Comparison of ENCODE assay signal across 23 mouse cellular contexts in the genomic region with DNA sequence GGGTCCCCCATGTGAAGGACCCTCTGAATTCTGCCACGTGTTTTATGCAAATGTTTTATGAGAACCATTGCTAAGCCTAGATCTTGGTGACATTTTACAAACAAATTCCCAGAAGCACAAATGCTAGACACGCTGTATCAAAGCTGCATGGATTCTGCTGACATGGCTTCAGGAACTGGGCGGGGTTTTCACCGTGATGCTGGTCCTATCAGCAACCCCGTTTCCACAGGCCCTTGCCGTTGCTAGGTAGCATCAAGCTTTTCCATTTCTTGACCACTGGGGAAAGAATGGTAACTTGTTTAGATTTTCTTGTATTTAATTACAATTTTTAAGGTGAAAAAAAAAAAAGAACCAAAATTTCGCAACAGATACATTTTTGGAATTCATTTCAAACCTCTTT. TPM values are rescaled to one million over a fixed set of nuclear protein-coding genes. Genes with fewer than 3 reads are reported as not detected.
DNase-seq lines count a peak whose midpoint lies in the region; ATAC-seq lines count a peak whose summit lies in the region.
"Had no signal": no experiment of that assay in that cellular context is flagged by ENCODE, and none has a peak within 500 bp of the region (broad histone marks: within the 10 kb centered on the region; RNA-seq: fewer than 3 reads in every experiment).

No protein-coding gene starts in this region.

- no peaks in the 10 kb centered on the region for H3K36me3 ChIP-seq in heart, embryonic 11.5 days (ENCODE audit: control insufficient read depth, insufficient read depth, low read length)
- no peaks in the 10 kb centered on the region for H3K36me3 ChIP-seq in intestine, embryonic 15.5 days
- H3K36me3 ChIP-seq: embryonic facial prominence, embryonic 10.5 days; embryonic facial prominence, embryonic 12.5 days; forebrain, embryonic 15.5 days had no signal

- peak; percentile 50 for DNase-seq in heart, adult 11 months
- DNase-seq in heart, postnatal 36 days: no peak
- DNase-seq in heart, postnatal 25 days (ENCODE audit: low spot score): no peak
- DNase-seq in right cerebral cortex, postnatal 10 days (ENCODE audit: low spot score in 2 of 2): peak; percentile 43 to 58
- DNase-seq in right cerebral cortex, adult 2 months (ENCODE audit: low spot score in 2 of 2): no peak
- DNase-seq: adrenal gland, adult 8-10 months; adrenal gland, postnatal 14 days; adrenal gland, postnatal 36 days; B cell, adult 2 months; cerebellum, adult 11-12 months; cerebellum, adult 2 months; cerebellum, adult 9-10 months; cerebellum, postnatal 10 days; cerebellum, postnatal 25 days had no signal

- intact Hi-C loops in heart, postnatal 36 days (cut with DNase I): no loop called here
- intact Hi-C loops in heart, postnatal 25 days (cut with DNase I): no loop called here

- no peaks in the 10 kb centered on the region for H3K9me3 ChIP-seq in heart, embryonic 11.5 days (replicated peaks; ENCODE audit: control insufficient read depth, low read length)
- H3K9me3 ChIP-seq in intestine, embryonic 15.5 days: no peaks in the 10 kb centered on the region
- H3K9me3 ChIP-seq: embryonic facial prominence, embryonic 10.5 days; embryonic facial prominence, embryonic 12.5 days; forebrain, embryonic 13.5 days; forebrain, embryonic 15.5 days had no signal

- 0 out of 2 replicates have a peak overlapping the region, but pooled peaks have one; percentile 14 for H3K4me2 ChIP-seq in heart, embryonic 11.5 days
- H3K4me2 ChIP-seq in intestine, embryonic 15.5 days (replicated peaks): no peak overlapping the region
- H3K4me2 ChIP-seq: embryonic facial prominence, embryonic 12.5 days; forebrain, embryonic 13.5 days; forebrain, embryonic 15.5 days had no signal

- H3K9ac ChIP-seq in heart, embryonic 11.5 days (ENCODE audit: low read depth, low read length): no peak overlapping the region
- H3K9ac ChIP-seq in intestine, embryonic 15.5 days: no peak overlapping the region
- H3K9ac ChIP-seq: embryonic facial prominence, embryonic 12.5 days; forebrain, embryonic 13.5 days; forebrain, embryonic 15.5 days had no signal

- ATAC-seq in heart, embryonic 11.5 days (replicated peaks; ENCODE audit: insufficient number of reproducible peaks, low FRiP score, low TSS enrichment): no peak
- no peak for ATAC-seq in intestine, embryonic 15.5 days
- ATAC-seq: activated CD4-positive, CD25-positive, alpha-beta regulatory T cell, adult 4 months; CD4-positive, CD25-positive, alpha-beta regulatory T cell, adult 4 months; forebrain, embryonic 13.5 days; forebrain, embryonic 15.5 days had no signal

- WGBS in heart, embryonic 11.5 days (ENCODE audit: insufficient replicate concordance): 68% methylated on average over 7 of the region's 7 CpGs
- WGBS in intestine, embryonic 15.5 days: 80% methylated on average over 7 of the region's 7 CpGs

- H3K27ac ChIP-seq in heart, embryonic 11.5 days (ENCODE audit: low read depth, low read length): no peak overlapping the region
- H3K27ac ChIP-seq in intestine, embryonic 15.5 days: no peak overlapping the region
- H3K27ac ChIP-seq: embryonic facial prominence, embryonic 10.5 days; embryonic facial prominence, embryonic 12.5 days; forebrain, embryonic 13.5 days had no signal

- H3K27me3 ChIP-seq in heart, embryonic 11.5 days (ENCODE audit: control insufficient read depth, insufficient read depth, low read length): no peaks in the 10 kb centered on the region
- H3K27me3 ChIP-seq in intestine, embryonic 15.5 days (replicated peaks): no peaks in the 10 kb centered on the region
- H3K27me3 ChIP-seq: embryonic facial prominence, embryonic 12.5 days; forebrain, embryonic 13.5 days; forebrain, embryonic 15.5 days had no signal

- no peak overlapping the region for H3K4me3 ChIP-seq in heart, embryonic 11.5 days (ENCODE audit: low read depth, low read length)
- no peak overlapping the region for H3K4me3 ChIP-seq in intestine, embryonic 15.5 days (replicated peaks)
- H3K4me3 ChIP-seq: embryonic facial prominence, embryonic 10.5 days; embryonic facial prominence, embryonic 12.5 days; forebrain, embryonic 13.5 days; forebrain, embryonic 15.5 days had no signal

- no peaks in the 10 kb centered on the region for H3K4me1 ChIP-seq in heart, embryonic 11.5 days (ENCODE audit: control insufficient read depth, insufficient read depth, low read length)
- no peaks in the 10 kb centered on the region for H3K4me1 ChIP-seq in intestine, embryonic 15.5 days (replicated peaks)
- H3K4me1 ChIP-seq: embryonic facial prominence, embryonic 12.5 days had no signal

RNA-seq across cellular contexts. Expression of gene Tmem108, which starts 20.7 kb away (rescaled TPM):
- total RNA-seq in heart, postnatal 36 days (2021): 1 to 10 TPM; 3.7 to 5.7 TPM
- polyA plus RNA-seq in heart, embryonic 11.5 days (2014; fragmentation: Nextera tagmentation; extraction: Ambion mirVana): 107 and 108 TPM in 2 replicates
- total RNA-seq in heart, postnatal 25 days (2021): 1 to 10 TPM; 3.8 to 6.1 TPM
- polyA plus RNA-seq in intestine, embryonic 15.5 days (2015; fragmentation: Nextera tagmentation; extraction: Ambion mirVana): 9.9 and 10.2 TPM in 2 replicates
- total RNA-seq: MEL had no signal

Comparison
In these comparisons a context has a peak if more than half of its experiments do, and no peak if none do; other contexts are left out.
1. DNase-seq: peak in heart, adult 11 months (single experiment) and right cerebral cortex, postnatal 10 days (2 of 2); none in heart, postnatal 36 days (0 of 2), heart, postnatal 25 days (single experiment) and right cerebral cortex, adult 2 months (0 of 2).